Mouse (Mus musculus) erythroblast, embryonic 14.5 days (primary cell): ENCODE data around the gene Gpc6. TPM values are rescaled to one million over a fixed set of nuclear protein-coding genes. Genes with fewer than 3 reads are reported as not detected.

Experiments used
- H3K27me3 ChIP-seq: 2 replicates; pipeline ENCODE4 v1.6.1; 2012; ENCODE audit warnings: inconsistent platforms; ENCODE audit not compliant: control insufficient read depth
- H3K36me3 ChIP-seq: 2 replicates; pipeline ENCODE4 v1.6.1; 2012; ENCODE audit warnings: mild to moderate bottlenecking, inconsistent platforms; ENCODE audit not compliant: control insufficient read depth
- H3K4me1 ChIP-seq: 2 replicates; pipeline ENCODE4 v1.6.1; 2012; ENCODE audit warnings: inconsistent platforms; ENCODE audit not compliant: control insufficient read depth
- H3K4me3 ChIP-seq: replicated peaks from 2 replicates; pipeline ENCODE3; 2012; ENCODE audit warnings: moderate library complexity, mild to moderate bottlenecking, inconsistent platforms
- H3K9me3 ChIP-seq: 2 replicates; pipeline ENCODE4 v1.6.1; 2012; ENCODE audit warnings: low read length, inconsistent platforms, mixed read lengths; ENCODE audit not compliant: control insufficient read depth
- GATA1 ChIP-seq: IDR thresholded peaks from 2 replicates; pipeline ENCODE4 v1.6.1; 2012; ENCODE audit warnings: low read length, inconsistent platforms, mixed read lengths
- TAL1 ChIP-seq: IDR thresholded peaks from 3 replicates; pipeline ENCODE4 v1.6.1; 2012; ENCODE audit warnings: low read length, inconsistent platforms, mixed read lengths
- polyA plus RNA-seq: library from polyadenylated mRNA; stranded (reverse); fragments of >175 nt; gene quantifications from 2 replicates; pipeline ENCODE4 v1.2.3, GENCODE M21; 2012

The Gpc6 gene
- polyA plus RNA-seq, 1 experiment, result not detected

DNA sequence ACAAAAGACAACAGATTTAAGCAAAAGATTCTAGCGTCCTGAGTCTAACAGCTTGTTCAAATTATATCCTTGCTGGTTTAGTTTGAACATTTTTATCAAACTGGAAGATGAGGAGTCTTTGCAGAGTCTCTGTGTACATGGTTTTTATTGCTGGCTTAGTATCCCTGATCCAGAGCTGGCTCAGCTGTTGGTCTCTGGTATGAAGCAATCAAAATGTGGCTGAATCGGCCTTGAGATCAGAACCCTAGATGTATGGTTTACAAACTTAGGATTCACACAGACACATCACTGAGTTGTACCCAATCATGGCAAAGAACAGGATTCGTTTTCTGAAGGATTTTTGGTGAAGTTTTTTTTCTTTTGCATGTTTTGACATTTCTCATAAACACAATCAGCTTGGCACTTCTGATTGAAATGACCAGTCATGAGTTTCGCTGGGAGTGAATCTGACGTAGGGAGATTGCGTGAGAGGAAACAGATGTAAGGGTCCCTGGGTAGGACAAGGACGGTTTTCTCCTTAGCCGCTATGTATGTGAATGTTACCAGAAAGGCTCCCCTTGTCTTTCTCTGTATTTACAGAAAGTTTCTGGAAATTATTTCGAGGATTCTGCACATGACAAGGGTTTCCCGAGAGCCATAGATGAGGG is 987.6 kb downstream of the Gpc6 start:
- no peaks in the 10 kb centered on the region for H3K36me3 ChIP-seq
- H3K27me3 ChIP-seq, result no peaks in the 10 kb centered on the region
- H3K4me3 ChIP-seq, result no peak overlapping the region
- TF ChIP-seq GATA1, result no peak
- TF ChIP-seq TAL1, result no peak
- H3K4me1 ChIP-seq, result no peaks in the 10 kb centered on the region
- H3K9me3 ChIP-seq, result peaks cover 27% of the 10 kb centered on the region

DNA sequence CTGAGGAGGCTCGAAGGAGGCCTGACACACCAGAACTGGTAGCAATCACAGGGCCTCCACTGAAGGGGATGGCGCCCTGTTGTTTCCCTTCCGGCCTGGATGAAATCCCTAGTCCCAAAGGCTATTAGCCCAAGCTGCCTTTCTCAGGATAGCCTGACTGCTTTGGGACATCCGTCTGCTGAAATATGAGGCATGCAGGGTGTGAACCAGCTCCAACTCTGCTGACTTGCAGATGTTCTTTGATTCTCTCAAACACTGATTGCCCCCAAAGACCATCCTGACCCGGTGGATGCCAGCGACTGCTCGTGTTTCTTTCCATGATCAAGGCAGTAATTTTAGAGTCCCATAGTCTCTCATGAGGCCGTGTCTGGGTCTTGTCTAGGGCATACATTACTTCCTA is 991.5 kb downstream of the Gpc6 start:
- Histone ChIP-seq H3K9me3 (peaks cover 28% of the 10 kb centered on the region), H3K4me3 (no peak overlapping the region)

DNA sequence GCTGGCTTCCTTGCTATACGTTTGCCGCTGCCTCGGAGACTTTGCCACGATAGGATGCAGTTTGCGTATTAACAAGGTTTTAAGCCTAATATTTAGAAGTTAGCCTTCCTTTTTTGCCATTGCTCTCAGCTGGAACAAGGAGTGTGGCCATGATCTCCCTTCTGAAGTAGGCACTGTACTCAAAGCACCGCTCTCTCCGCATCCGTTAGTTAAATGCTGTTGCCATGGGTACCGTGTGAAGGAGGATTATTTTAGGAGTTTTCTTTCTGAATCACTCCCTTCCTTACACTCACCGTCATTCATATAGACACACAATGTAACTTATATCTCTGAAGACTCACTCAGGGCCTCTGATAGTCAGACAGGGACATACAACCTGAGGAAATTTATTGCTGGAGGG is 993.6 kb downstream of the Gpc6 start:
- H3K36me3 ChIP-seq, result no peaks in the 10 kb centered on the region
- no peaks in the 10 kb centered on the region for H3K27me3 ChIP-seq
- no peak overlapping the region for H3K4me3 ChIP-seq
- no peaks in the 10 kb centered on the region for H3K4me1 ChIP-seq
- H3K9me3 ChIP-seq, result peaks cover 36% of the 10 kb centered on the region
- TF ChIP-seq TAL1 (no peak), GATA1 (no peak)

More for the DNA sequence above, 991.5 kb downstream of the Gpc6 start:
- Histone ChIP-seq H3K36me3 (no peaks in the 10 kb centered on the region), H3K4me1 (no peaks in the 10 kb centered on the region), H3K27me3 (no peaks in the 10 kb centered on the region)
- TF ChIP-seq GATA1, result no peak
- TF ChIP-seq TAL1, result no peak

DNA sequence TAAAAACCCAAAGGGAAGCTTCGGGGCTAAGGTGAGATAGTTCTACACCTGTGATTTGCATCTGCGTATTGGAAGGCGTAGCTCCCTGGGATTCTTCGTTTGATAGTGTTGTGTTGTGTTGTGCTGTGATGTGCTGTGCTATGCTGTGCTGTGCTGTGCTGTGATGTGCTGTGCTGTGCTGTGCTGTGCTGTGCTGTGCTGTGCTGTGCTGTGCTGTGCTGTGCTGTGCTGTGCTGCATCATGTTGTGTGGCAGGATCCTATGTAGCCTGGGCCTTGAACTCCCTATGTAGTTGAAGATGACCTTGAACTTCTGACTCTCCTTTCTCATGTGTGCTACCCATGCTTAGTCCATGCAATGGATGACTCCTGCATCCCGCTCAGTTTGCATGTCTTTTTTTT is 994.5 kb downstream of the Gpc6 start:
- Histone ChIP-seq H3K4me3 (no peak overlapping the region), H3K27me3 (no peaks in the 10 kb centered on the region), H3K4me1 (no peaks in the 10 kb centered on the region), H3K36me3 (no peaks in the 10 kb centered on the region), H3K9me3 (peaks cover 37% of the 10 kb centered on the region)
- no peak for TF ChIP-seq TAL1
- no peak for TF ChIP-seq GATA1

DNA sequence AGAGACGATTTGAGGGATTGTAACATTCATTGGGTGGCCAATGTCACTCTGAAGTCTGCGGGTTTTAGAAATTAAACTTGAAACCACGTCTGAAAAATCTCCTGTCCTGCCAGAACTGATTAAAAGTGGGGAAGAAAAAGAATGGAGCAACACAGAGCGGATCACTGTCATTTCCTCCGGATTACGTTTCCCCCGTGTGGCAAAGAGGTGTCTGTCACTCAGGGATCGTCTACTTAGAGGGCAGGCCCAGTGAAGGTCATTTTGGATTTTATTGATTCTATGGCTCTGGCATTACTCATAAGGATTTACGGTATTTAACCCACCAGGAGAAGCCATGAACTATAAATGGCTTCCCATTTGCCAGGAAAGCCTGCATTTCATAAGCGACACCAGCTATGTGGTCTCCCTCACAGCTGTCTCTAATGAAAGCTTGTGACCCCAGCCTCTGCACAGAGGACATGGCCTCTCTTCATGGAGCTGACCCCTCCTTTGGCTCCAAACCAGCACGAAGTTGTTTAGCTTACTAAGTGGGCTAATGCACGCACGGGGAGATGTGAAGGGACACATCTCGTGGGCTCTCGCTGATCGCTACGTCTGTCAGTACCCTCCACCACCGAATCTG is 996.4 kb downstream of the Gpc6 start:
- TF ChIP-seq TAL1, result no peak
- no peak for TF ChIP-seq GATA1
- no peaks in the 10 kb centered on the region for H3K27me3 ChIP-seq
- no peaks in the 10 kb centered on the region for H3K4me1 ChIP-seq
- H3K9me3 ChIP-seq, result peaks cover 38% of the 10 kb centered on the region
- H3K36me3 ChIP-seq, result no peaks in the 10 kb centered on the region
- H3K4me3 ChIP-seq, result no peak overlapping the region

DNA sequence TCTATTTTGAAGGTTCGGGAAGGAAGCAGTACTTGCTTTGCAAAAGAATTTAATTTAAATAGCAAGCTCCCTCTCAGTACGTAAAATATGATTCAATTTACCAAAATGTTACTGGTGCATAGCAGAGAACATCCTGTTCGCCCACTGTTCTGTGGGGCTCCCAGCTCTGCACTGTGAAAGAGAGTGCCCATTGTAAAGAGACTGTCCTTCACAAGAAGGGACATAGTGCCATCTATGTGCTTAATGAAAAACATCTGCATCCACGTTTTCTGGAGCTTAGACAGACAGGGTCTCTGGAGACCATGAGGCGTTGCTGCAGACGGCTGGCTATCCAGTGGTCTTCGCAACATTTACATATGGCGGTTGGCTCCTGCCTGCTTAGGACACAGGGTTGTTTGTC is 998.6 kb downstream of the Gpc6 start:
- H3K9me3 ChIP-seq, result peaks cover 31% of the 10 kb centered on the region
- H3K27me3 ChIP-seq, result no peaks in the 10 kb centered on the region
- TF ChIP-seq GATA1, result no peak
- no peak for TF ChIP-seq TAL1
- no peaks in the 10 kb centered on the region for H3K4me1 ChIP-seq
- H3K4me3 ChIP-seq, result no peak overlapping the region
- no peaks in the 10 kb centered on the region for H3K36me3 ChIP-seq

DNA sequence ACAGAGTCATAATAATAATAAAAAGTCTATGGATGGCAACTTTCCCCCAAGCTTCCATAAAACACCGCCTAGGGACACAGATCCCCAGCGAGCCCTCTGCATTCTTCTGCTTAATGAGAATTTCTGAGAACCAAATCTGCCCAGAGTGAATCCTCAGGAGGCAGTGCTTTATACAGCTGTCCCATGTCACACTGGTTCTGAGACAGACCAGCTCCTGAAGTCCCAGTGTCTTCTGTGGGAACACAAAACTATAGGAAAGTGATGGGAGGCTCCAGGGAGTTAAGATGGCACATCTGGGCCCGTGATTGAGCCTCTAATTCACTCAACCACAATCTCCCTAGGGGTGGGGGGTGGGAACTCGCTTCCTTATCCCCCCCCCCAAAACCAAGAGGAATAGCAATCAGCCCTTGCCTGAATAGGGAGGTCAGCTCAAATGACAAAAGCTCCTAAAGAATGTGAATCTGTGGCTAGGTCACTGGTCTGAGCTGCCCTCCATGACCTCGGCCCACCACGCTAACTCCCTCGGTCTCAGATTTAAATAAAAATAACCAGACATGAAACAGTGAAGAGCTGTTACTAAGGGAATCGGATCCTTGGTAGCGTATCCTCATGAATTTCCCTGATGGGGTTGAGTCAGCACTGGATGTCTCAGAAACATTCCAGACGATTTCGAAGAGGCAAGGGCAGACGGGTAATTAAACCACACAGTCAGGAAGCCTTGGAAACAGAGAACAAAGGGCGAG is 1005.2 kb downstream of the Gpc6 start:
- no peak for TF ChIP-seq TAL1
- no peak for TF ChIP-seq GATA1
- peaks cover 26% of the 10 kb centered on the region for H3K9me3 ChIP-seq

DNA sequence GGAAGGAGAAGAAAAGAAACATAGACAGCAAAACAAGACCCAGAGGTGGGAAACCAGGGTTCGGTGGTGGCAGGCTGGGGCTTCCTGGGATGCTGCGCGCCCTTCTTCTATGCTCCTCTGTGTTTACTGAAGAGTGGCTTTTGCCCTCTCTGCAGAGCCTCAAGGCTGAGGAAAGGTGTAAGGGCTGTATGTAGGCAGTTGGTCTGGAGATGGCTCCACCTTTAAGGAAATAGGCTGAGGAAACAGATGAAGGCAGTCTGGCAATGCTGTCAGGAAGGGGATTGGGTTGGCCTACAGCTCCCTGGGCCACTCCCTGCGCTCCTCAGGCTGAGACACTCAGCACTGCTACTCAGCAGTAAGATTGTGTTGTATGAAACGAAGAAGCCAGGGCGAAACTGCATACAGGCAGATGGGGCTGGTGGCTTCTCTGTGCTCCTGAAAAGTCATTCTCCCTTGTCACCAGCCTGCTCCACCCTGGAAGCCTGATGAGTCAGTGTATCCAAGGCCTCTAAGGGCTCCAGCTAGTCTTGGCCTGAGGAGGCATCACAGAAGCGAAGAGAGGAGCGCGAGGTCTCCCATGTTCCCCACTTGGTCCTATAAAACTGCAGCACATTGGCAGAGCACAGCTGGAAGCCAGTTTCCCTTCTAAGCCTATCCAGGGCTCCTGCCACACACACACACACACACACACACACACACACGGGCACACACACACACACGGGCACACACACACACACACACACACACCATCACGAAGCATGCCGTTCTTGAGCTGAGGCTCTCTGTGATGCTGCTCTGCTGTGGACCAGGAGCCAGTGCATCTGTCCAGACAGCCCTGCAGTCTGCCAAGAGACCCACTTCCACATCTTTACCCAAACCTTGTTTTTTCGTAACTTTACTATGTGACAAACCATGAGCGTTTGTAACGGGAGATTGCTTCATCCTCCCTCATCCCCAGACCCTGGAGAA is 1006.0 kb downstream of the Gpc6 start:
- H3K4me1 ChIP-seq, result no peaks in the 10 kb centered on the region
- TF ChIP-seq GATA1 (no peak), TAL1 (no peak)
- H3K27me3 ChIP-seq, result no peaks in the 10 kb centered on the region
- no peaks in the 10 kb centered on the region for H3K36me3 ChIP-seq
- peaks cover 26% of the 10 kb centered on the region for H3K9me3 ChIP-seq
- H3K4me3 ChIP-seq, result no peak overlapping the region

More for the DNA sequence above, 1005.2 kb downstream of the Gpc6 start:
- Histone ChIP-seq H3K27me3 (no peaks in the 10 kb centered on the region), H3K4me1 (no peaks in the 10 kb centered on the region), H3K36me3 (no peaks in the 10 kb centered on the region), H3K4me3 (no peak overlapping the region)
